Mouse (Mus musculus): ENCODE measurements at regions not wholly inside any gene's neighbourhood (a gene's known extent, or its start where the extent isn't known, plus 50 kb on each side); places are given as distances from the start of the nearest gene placed in this dataset.
A peak's percentile ranks its signal among the peaks of the same experiment; 100 is the strongest.

GRCm38 (mm10) chr15:31875436-31875835, 273.8 kb downstream of the Fam173b start:
- WGBS: 87% methylated on average over 2 of the region's 2 CpGs
- Histone ChIP-seq H3K9me3 (replicated peaks; ENCODE audit: control insufficient read depth, low read length, poor library complexity, severe bottlenecking) (no peaks in the 10 kb centered on the region), H3K4me1 (ENCODE audit: control insufficient read depth, insufficient read depth, low read length) (no peaks in the 10 kb centered on the region), H3K9ac (ENCODE audit: low read depth, low read length) (no peak overlapping the region), H3K4me3 (ENCODE audit: low read depth, low read length) (no peak overlapping the region), H3K36me3 (ENCODE audit: control insufficient read depth, insufficient read depth, low read length) (no peaks in the 10 kb centered on the region), H3K4me2 (ENCODE audit: low read length) (no peak overlapping the region), H3K27me3 (ENCODE audit: control insufficient read depth, insufficient read depth, low read depth, low read length) (no peaks in the 10 kb centered on the region), H3K27ac (ENCODE audit: low read length) (no peak overlapping the region)
- ATAC-seq: no peak

GRCm38 (mm10) chr15:31880479-31880878, 278.8 kb downstream of the Fam173b start:
- Histone ChIP-seq H3K36me3 (ENCODE audit: control insufficient read depth, insufficient read depth, low read length) (no peaks in the 10 kb centered on the region), H3K4me1 (ENCODE audit: control insufficient read depth, insufficient read depth, low read length) (no peaks in the 10 kb centered on the region), H3K27me3 (ENCODE audit: control insufficient read depth, insufficient read depth, low read depth, low read length) (no peaks in the 10 kb centered on the region), H3K27ac (ENCODE audit: low read length) (no peak overlapping the region), H3K9ac (ENCODE audit: low read depth, low read length) (no peak overlapping the region), H3K4me3 (ENCODE audit: low read depth, low read length) (no peak overlapping the region), H3K9me3 (replicated peaks; ENCODE audit: control insufficient read depth, low read length, poor library complexity, severe bottlenecking) (no peaks in the 10 kb centered on the region), H3K4me2 (ENCODE audit: low read length) (no peak overlapping the region)
- 91% methylated on average over 9 of the region's 9 CpGs for WGBS
- ATAC-seq: no peak

GRCm38 (mm10) chr15:31882331-31882730, 280.7 kb downstream of the Fam173b start:
- Histone ChIP-seq H3K27me3 (ENCODE audit: control insufficient read depth, insufficient read depth, low read depth, low read length) (no peaks in the 10 kb centered on the region), H3K4me1 (ENCODE audit: control insufficient read depth, insufficient read depth, low read length) (no peaks in the 10 kb centered on the region)
- WGBS: 70% methylated on average over 5 of the region's 5 CpGs

GRCm38 (mm10) chr15:31883516-31883915, 281.9 kb downstream of the Fam173b start:
- Histone ChIP-seq H3K27ac (ENCODE audit: low read length) (no peak overlapping the region), H3K9ac (ENCODE audit: low read depth, low read length) (no peak overlapping the region), H3K4me1 (ENCODE audit: control insufficient read depth, insufficient read depth, low read length) (no peaks in the 10 kb centered on the region), H3K36me3 (ENCODE audit: control insufficient read depth, insufficient read depth, low read length) (no peaks in the 10 kb centered on the region), H3K27me3 (ENCODE audit: control insufficient read depth, insufficient read depth, low read depth, low read length) (no peaks in the 10 kb centered on the region), H3K4me3 (ENCODE audit: low read depth, low read length) (no peak overlapping the region), H3K9me3 (replicated peaks; ENCODE audit: control insufficient read depth, low read length, poor library complexity, severe bottlenecking) (no peaks in the 10 kb centered on the region), H3K4me2 (ENCODE audit: low read length) (no peak overlapping the region)
- no peak for ATAC-seq
- WGBS: 84% methylated on average over 9 of the region's 9 CpGs

More at GRCm38 (mm10) chr15:31882331-31882730, 280.7 kb downstream of the Fam173b start:
- Histone ChIP-seq H3K4me3 (ENCODE audit: low read depth, low read length) (no peak overlapping the region), H3K4me2 (ENCODE audit: low read length) (no peak overlapping the region), H3K27ac (ENCODE audit: low read length) (no peak overlapping the region), H3K9me3 (replicated peaks; ENCODE audit: control insufficient read depth, low read length, poor library complexity, severe bottlenecking) (no peaks in the 10 kb centered on the region), H3K36me3 (ENCODE audit: control insufficient read depth, insufficient read depth, low read length) (no peaks in the 10 kb centered on the region), H3K9ac (ENCODE audit: low read depth, low read length) (no peak overlapping the region)
- ATAC-seq: no peak

- ATAC-seq: peak; percentile 51; the same call in 1 of the 2 replicates
- Histone ChIP-seq H3K4me1 (ENCODE audit: control insufficient read depth, insufficient read depth, low read length) (peaks cover 8% of the 10 kb centered on the region; the same call in 1 of the 2 replicates), H3K36me3 (ENCODE audit: control insufficient read depth, insufficient read depth, low read length) (no peaks in the 10 kb centered on the region), H3K9me3 (replicated peaks; ENCODE audit: control insufficient read depth, low read length, poor library complexity, severe bottlenecking) (no peaks in the 10 kb centered on the region), H3K27me3 (ENCODE audit: control insufficient read depth, insufficient read depth, low read depth, low read length) (no peaks in the 10 kb centered on the region), H3K4me2 (ENCODE audit: low read length) (no peak overlapping the region), H3K4me3 (ENCODE audit: low read depth, low read length) (no peak overlapping the region), H3K9ac (ENCODE audit: low read depth, low read length) (no peak overlapping the region), H3K27ac (ENCODE audit: low read length) (no peak overlapping the region)
- 44% methylated on average over 13 of the region's 13 CpGs for WGBS
Measured at GRCm38 (mm10) chr15:31898904-31899650, 278.0 kb upstream of the Tas2r119 start.

GRCm38 (mm10) chr15:31900325-31900724, 276.8 kb upstream of the Tas2r119 start:
- 70% methylated on average over 4 of the region's 4 CpGs for WGBS
- no peak overlapping the region for H3K27ac ChIP-seq (ENCODE audit: low read length)
- no peak overlapping the region for H3K4me2 ChIP-seq (ENCODE audit: low read length)

GRCm38 (mm10) chr15:31908432-31908831, 268.7 kb upstream of the Tas2r119 start:
- ATAC-seq: no peak
- H3K27ac ChIP-seq (ENCODE audit: low read length): no peak overlapping the region
- 86% methylated on average over 9 of the region's 9 CpGs for WGBS

More at GRCm38 (mm10) chr15:31900325-31900724, 276.8 kb upstream of the Tas2r119 start:
- Histone ChIP-seq H3K4me1 (ENCODE audit: control insufficient read depth, insufficient read depth, low read length) (peaks cover 8% of the 10 kb centered on the region; the same call in 1 of the 2 replicates), H3K9ac (ENCODE audit: low read depth, low read length) (no peak overlapping the region), H3K36me3 (ENCODE audit: control insufficient read depth, insufficient read depth, low read length) (no peaks in the 10 kb centered on the region), H3K27me3 (ENCODE audit: control insufficient read depth, insufficient read depth, low read depth, low read length) (no peaks in the 10 kb centered on the region), H3K4me3 (ENCODE audit: low read depth, low read length) (no peak overlapping the region), H3K9me3 (replicated peaks; ENCODE audit: control insufficient read depth, low read length, poor library complexity, severe bottlenecking) (no peaks in the 10 kb centered on the region)
- ATAC-seq: no peak

GRCm38 (mm10) chr15:31911978-31912377, 265.1 kb upstream of the Tas2r119 start:
- no peak for ATAC-seq
- Histone ChIP-seq H3K4me2 (ENCODE audit: low read length) (no peak overlapping the region), H3K9me3 (replicated peaks; ENCODE audit: control insufficient read depth, low read length, poor library complexity, severe bottlenecking) (no peaks in the 10 kb centered on the region), H3K36me3 (ENCODE audit: control insufficient read depth, insufficient read depth, low read length) (no peaks in the 10 kb centered on the region), H3K4me3 (ENCODE audit: low read depth, low read length) (no peak overlapping the region), H3K4me1 (ENCODE audit: control insufficient read depth, insufficient read depth, low read length) (no peaks in the 10 kb centered on the region), H3K27me3 (ENCODE audit: control insufficient read depth, insufficient read depth, low read depth, low read length) (no peaks in the 10 kb centered on the region), H3K27ac (ENCODE audit: low read length) (no peak overlapping the region), H3K9ac (ENCODE audit: low read depth, low read length) (no peak overlapping the region)
- WGBS: 92% methylated on average over 3 of the region's 3 CpGs

More at GRCm38 (mm10) chr15:31908432-31908831, 268.7 kb upstream of the Tas2r119 start:
- Histone ChIP-seq H3K27me3 (ENCODE audit: control insufficient read depth, insufficient read depth, low read depth, low read length) (no peaks in the 10 kb centered on the region), H3K9ac (ENCODE audit: low read depth, low read length) (no peak overlapping the region), H3K36me3 (ENCODE audit: control insufficient read depth, insufficient read depth, low read length) (no peaks in the 10 kb centered on the region), H3K9me3 (replicated peaks; ENCODE audit: control insufficient read depth, low read length, poor library complexity, severe bottlenecking) (no peaks in the 10 kb centered on the region), H3K4me2 (ENCODE audit: low read length) (no peak overlapping the region), H3K4me3 (ENCODE audit: low read depth, low read length) (no peak overlapping the region), H3K4me1 (ENCODE audit: control insufficient read depth, insufficient read depth, low read length) (no peaks in the 10 kb centered on the region)

GRCm38 (mm10) chr15:31921485-31921884, 255.6 kb upstream of the Tas2r119 start:
- H3K27ac ChIP-seq (ENCODE audit: low read length): no peak overlapping the region
- WGBS: 89% methylated on average over 3 of the region's 3 CpGs
- no peaks in the 10 kb centered on the region for H3K9me3 ChIP-seq (replicated peaks; ENCODE audit: control insufficient read depth, low read length, poor library complexity, severe bottlenecking)
- H3K4me2 ChIP-seq (ENCODE audit: low read length): no peak overlapping the region
- H3K27me3 ChIP-seq (ENCODE audit: control insufficient read depth, insufficient read depth, low read depth, low read length): no peaks in the 10 kb centered on the region
- no peak overlapping the region for H3K4me3 ChIP-seq (ENCODE audit: low read depth, low read length)
- H3K9ac ChIP-seq (ENCODE audit: low read depth, low read length): no peak overlapping the region
- ATAC-seq: no peak
- no peaks in the 10 kb centered on the region for H3K4me1 ChIP-seq (ENCODE audit: control insufficient read depth, insufficient read depth, low read length)
- H3K36me3 ChIP-seq (ENCODE audit: control insufficient read depth, insufficient read depth, low read length): no peaks in the 10 kb centered on the region
